Mouse (Mus musculus): ENCODE data around the gene 6030408B16Rik.
"Not testable (repeated sequence)": the region's sequence is repeated elsewhere in the genome, so short reads cannot be mapped to it uniquely, and the experiment has no call there.

Gene 6030408B16Rik

DNA sequence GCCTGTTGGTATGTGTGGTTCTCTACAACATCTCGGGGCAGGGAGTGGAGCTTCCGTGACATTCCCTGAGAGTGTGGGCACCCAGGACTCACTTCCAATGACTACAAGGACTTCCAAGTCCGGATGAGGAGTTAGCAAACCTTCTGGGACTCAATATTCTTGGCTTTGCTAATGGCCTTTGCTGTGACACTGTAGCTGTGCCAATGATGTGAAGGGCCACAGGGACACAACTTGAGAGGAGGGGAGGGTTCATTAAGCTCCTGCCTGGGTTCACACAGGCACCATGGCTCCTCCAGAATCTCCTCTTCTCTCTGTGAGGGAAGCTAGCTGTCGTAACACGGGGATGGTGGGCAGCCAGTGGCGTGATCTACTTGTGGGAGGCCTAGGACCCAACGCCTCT lies 29.6 kb downstream of the 6030408B16Rik start:
- no peak for DNase-seq

DNA sequence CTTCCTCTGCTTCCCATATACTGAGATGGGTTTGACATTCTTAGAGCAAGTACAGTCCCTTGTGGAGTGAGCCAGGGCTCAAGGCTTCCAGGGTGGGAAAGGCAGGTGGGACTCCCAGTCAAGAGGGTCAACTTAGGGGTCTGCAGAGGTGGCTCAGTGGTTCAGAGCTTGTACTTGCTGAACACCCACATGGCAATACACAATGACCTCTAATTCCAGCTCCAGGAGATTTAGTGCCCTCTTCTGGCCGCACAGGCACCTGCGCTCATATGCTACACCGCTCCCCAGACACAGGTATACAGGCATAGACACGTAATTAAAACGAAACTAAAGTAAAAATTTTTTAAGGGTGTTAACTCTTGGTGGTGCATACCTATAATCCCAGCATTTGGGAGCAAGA lies 30.5 kb downstream of the 6030408B16Rik start:
- no peak for DNase-seq

DNA sequence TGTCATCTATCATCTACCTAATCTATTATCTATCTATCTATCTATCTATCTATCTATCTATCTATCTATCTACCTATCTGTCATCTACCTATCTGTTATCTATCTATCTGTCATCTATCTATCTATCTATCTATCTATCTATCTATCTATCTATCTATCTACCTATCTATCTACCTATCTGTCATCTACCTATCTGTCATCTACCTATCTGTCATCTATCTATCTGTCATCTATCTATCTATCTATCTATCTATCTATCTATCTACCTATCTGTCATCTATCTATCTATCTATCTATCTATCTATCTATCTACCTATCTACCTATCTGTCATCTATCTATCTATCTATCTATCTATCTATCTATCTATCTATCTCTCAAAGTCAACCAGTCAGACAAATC lies 31.4 kb downstream of the 6030408B16Rik start:
- not testable (repeated sequence) for DNase-seq

DNA sequence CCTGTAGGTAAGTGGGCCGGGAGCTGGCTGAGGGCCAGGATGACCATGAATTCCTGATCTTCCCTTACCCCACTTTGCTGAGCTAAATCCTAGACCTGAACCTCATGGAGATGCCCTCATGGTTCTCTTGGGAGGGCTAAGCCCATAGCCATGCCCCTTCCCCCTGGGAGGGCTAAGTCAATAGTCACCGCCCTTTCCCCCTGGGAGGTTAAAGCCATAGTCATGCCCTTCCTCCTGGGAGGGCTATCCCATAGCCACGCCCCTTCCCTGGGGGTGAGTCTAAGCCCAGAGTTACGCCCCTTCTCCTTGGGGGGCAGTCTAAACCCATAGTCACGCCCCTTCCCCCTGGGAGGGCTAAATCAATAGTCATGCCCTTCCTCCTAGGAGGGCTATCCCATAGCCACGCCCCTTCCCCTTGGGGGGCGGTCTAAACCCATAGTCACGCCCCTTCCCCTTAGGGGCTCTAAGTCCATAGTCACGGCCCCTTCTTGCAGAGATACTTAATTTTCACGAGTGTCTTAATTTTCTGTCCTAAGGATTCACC lies 33.1 kb downstream of the 6030408B16Rik start:
- no peak for DNase-seq

DNA sequence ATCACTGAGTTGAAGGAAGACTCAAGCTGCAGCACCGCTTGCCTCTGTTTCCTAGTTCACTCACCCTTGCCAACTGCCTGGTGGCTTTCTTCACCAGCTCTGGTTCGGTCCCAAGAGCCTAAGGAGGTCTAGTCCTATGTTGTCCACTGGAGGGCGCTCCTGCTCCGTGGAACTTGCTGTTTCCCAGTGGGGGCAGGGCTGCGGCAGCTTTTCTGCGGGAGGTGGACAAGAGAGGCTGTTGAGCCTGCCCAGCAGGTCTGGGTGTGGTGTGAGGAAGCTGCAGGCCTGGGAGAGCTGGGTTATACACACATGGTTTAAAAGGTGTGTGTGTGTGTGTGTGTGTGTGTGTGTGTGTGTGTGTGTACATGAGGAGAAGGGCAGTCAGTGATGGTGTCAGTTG lies 34.3 kb downstream of the 6030408B16Rik start:
- peak; percentile 80 to 89 for DNase-seq

- DNase-seq, result no peak
Measured at GRCm38 (mm10) chr15:101328876-101329563, 36.0 kb downstream of the 6030408B16Rik start.

GRCm38 (mm10) chr15:101329564-101329892 lies 36.5 kb downstream of the 6030408B16Rik start:
- no peak for DNase-seq

DNA sequence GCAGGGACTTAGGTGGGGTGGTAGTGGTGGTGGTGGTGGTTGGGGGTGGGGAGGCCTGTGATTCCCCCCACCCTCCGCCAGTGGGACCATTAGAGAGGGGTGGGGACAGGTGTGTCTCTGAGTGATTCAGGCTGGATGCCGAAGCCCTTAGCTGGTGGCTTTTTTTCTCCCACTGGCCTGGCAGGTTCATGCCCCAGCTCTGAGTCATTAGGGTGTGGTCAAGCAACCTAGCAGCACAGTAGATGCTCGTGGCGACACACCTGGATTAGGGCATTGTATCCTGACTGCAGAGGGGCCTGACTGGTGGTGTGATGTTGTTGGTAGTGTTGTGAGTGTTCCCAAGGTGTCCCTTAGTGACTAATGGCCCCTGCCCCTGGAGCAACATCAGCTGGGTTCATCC lies 38.1 kb downstream of the 6030408B16Rik start:
- no peak for DNase-seq

- peak in 1 of 2 experiments; percentile 45 for DNase-seq
Measured at GRCm38 (mm10) chr15:101332370-101332769, 39.4 kb downstream of the 6030408B16Rik start.

GRCm38 (mm10) chr15:101333165-101333564 lies 40.2 kb downstream of the 6030408B16Rik start:
- no peak for DNase-seq

DNA sequence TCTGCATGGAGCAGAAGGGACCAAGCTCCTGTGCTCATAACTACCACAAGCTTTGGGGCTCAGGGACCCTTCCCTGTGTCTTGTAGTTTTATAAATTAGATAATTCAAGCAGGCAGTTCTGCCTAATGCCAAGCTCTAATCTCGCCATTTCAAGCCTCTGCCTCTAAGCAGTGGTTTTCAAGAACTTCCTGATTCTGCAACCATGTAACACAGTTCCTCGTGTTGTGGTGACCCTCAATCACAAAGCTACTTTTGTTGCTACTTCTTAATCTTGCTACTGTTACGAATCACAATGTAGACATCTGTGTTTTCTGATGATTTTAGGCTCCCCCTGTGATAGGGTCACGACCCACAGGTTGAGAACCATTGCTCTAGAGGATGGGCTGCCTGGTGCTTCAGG lies 40.6 kb downstream of the 6030408B16Rik start:
- no peak for DNase-seq

GRCm38 (mm10) chr15:101336474-101337174 lies 43.6 kb downstream of the 6030408B16Rik start:
- DNase-seq, result no peak

GRCm38 (mm10) chr15:101338359-101338758 lies 45.3 kb downstream of the 6030408B16Rik start:
- no peak for DNase-seq

DNA sequence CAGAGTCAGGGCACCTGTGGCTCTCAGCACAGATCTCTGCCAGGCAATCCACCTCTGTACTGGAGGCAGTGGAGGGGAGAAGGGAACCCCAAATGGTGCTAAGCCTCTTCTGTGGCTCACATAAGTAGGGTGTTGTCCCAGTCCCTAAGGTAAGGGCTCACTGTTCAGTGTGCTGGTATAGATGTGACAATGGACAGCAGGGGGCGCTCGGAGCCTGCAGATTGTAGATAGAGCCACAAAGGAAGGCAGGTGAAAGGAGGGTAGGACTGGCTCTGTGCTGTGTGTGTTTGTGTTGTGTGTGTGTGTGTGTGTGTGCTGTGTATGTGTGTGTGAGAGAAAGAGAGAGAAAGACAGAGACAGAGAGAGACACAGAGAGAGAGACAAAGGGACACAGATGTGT lies 46.5 kb downstream of the 6030408B16Rik start:
- DNase-seq, result peak; percentile 88 to 95

DNA sequence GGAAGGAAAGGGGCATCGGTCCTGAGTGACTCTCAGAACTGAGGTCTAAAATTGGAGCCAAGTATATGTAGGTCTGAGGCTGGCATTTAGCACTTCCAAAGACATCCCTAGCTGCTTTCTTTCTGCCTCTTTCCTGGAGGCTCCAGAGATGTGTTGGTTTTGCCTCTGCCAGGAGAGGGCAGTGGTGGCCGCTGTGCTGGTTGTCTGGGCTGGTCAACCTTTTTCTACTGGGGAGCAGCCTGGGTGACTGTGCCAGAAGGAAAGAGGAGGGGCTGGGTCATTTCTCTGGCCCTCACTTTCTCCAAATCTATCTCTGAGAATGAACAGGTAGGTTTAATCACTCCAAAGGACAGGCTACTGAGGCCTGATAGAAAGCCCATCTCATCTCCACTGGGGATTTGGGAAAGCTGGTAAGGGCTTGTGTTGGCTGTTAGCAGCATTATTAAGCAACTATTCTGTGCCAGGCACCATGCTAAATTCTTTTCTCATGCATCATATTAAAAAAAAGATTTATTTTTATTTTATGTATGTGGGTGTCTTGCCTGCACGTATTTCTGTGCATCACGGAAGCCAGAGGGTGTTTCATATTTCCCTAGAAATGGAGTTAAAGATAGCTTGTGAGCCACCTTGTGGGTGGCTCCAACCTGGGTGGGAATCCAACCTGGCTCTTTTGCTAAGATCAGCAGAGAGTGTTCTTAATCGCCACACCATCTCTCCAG lies 48.9 kb downstream of the 6030408B16Rik start:
- DNase-seq, result peak; percentile 67 to 73
